Mouse (Mus musculus) stomach, embryonic 16.5 days (tissue): Measurements from ENCODE around the gene Ruvbl1. TPM values are rescaled to one million over a fixed set of nuclear protein-coding genes. Genes with fewer than 3 reads are reported as not detected.
A peak's percentile ranks its signal among the peaks of the same experiment; 100 is the strongest.

Experiments
- ATAC-seq: fragments of 200-750 bp; cut with Nextera tagmentation; 2 replicates; pipeline ENCODE4 v1.8.0; 2017; ENCODE audit warnings: moderate number of reproducible peaks, moderate TSS enrichment; ENCODE audit not compliant: insufficient read depth, low FRiP score
- H3K27ac ChIP-seq: fragments of 300-500 bp; sonication (generic); 2 replicates; pipeline ENCODE4 v1.5.1; 2014; ENCODE audit warnings: low read length
- H3K27me3 ChIP-seq: fragments of 300-500 bp; sonication (generic); 2 replicates; pipeline ENCODE4 v1.6.1; 2014; ENCODE audit warnings: low read length, control low read depth, mixed read lengths; ENCODE audit not compliant: control insufficient read depth, insufficient read depth
- H3K36me3 ChIP-seq: fragments of 300-500 bp; sonication (generic); 2 replicates; pipeline ENCODE4 v1.6.1; 2014; ENCODE audit warnings: low read length; ENCODE audit not compliant: control insufficient read depth, insufficient read depth
- H3K4me1 ChIP-seq: fragments of 300-500 bp; sonication (generic); 2 replicates; pipeline ENCODE4 v1.6.1; 2014; ENCODE audit warnings: low read length, control low read depth, mixed read lengths; ENCODE audit not compliant: control insufficient read depth, insufficient read depth
- H3K4me2 ChIP-seq: fragments of 300-500 bp; sonication (generic); 2 replicates; pipeline ENCODE4 v1.6.1; 2014; ENCODE audit warnings: low read depth, low read length, mixed read lengths
- H3K4me3 ChIP-seq: fragments of 300-500 bp; sonication (generic); replicated peaks from 2 replicates; pipeline ENCODE4 v1.5.1; 2014; ENCODE audit warnings: mild to moderate bottlenecking, low read length
- H3K9ac ChIP-seq: fragments of 300-500 bp; sonication (generic); 2 replicates; pipeline ENCODE4 v1.6.1; 2014; ENCODE audit warnings: low read length
- H3K9me3 ChIP-seq: fragments of 300-500 bp; sonication (generic); replicated peaks from 2 replicates; pipeline ENCODE4 v1.6.1; 2016; ENCODE audit warnings: low read length, control low read depth; ENCODE audit not compliant: control insufficient read depth
- WGBS: fragments of 180-500 bp; shearing (Covaris S2); extraction: QIAGEN DNeasy Blood & Tissue Kit; methylation state at CpG from one replicate; pipeline ENCODE4 v1.1.7; 2014; 5-methylcytosine and 5-hydroxymethylcytosine counted together
- polyA plus RNA-seq: library from polyadenylated mRNA; unstranded; fragments of >200 nt; fragmentation: Nextera tagmentation; extraction: Ambion mirVana; gene quantifications from 2 replicates; pipeline ENCODE4 v1.2.1, GENCODE M21; 2015

Gene Ruvbl1
- polyA plus RNA-seq, 1 experiment from 2014 or later, result 97.9 TPM

DNA sequence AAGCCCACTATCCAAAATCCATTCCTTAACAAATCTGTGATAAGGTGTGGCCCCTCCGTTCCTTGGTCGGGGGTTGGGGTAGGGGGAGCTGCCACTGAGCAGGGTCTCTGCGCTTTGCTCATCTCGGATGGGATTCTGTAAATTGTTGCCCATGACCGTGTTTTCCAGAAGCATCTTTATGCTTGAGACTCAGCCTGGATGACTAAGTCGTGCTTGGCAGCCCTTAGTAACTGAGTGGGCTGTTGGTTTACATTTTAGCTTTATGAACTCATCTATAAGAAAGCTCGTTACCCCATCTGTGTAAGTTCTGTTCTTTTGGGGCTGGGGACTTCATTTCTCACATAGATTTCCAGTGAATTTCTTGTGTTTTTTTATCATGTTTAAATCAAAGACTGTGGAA, 23.8 kb downstream of the Ruvbl1 start:
- Histone ChIP-seq H3K4me2 (no peak overlapping the region), H3K4me3 (no peak overlapping the region), H3K27ac (no peak overlapping the region), H3K9me3 (no peaks in the 10 kb centered on the region), H3K9ac (no peak overlapping the region), H3K36me3 (peaks cover 18% of the 10 kb centered on the region), H3K27me3 (no peaks in the 10 kb centered on the region), H3K4me1 (0 out of 2 replicates have a peak, but pooled peaks cover 3% of the 10 kb centered on the region)
- no peak for ATAC-seq
- 83% methylated on average over 7 of the region's 7 CpGs for WGBS

DNA sequence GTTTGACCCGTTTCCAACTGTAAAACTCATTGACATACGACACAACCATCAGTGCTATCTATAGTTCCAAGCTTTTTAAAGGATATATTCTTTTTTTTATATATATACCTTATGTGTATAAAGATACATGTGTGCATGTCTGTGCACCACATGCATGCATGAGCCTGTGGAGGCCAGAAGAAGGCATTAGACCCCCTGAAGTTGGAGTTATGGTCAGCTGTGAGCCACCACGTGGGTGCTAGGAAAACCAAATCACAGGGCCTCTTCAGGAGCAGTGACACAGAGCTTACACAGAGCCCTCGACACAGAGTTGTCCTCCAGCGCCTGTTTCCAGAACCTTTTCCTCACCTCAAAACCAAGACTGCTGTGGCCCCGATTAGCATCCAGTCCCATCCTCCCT, 24.6 kb downstream of the Ruvbl1 start:
- Histone ChIP-seq H3K4me2 (no peak overlapping the region), H3K4me3 (no peak overlapping the region), H3K36me3 (0 out of 2 replicates have a peak, but pooled peaks cover 10% of the 10 kb centered on the region), H3K4me1 (0 out of 2 replicates have a peak, but pooled peaks cover 3% of the 10 kb centered on the region), H3K9me3 (no peaks in the 10 kb centered on the region), H3K27ac (no peak overlapping the region), H3K9ac (no peak overlapping the region), H3K27me3 (no peaks in the 10 kb centered on the region)
- no peak for ATAC-seq
- WGBS, result 87% methylated on average over 6 of the region's 6 CpGs

DNA sequence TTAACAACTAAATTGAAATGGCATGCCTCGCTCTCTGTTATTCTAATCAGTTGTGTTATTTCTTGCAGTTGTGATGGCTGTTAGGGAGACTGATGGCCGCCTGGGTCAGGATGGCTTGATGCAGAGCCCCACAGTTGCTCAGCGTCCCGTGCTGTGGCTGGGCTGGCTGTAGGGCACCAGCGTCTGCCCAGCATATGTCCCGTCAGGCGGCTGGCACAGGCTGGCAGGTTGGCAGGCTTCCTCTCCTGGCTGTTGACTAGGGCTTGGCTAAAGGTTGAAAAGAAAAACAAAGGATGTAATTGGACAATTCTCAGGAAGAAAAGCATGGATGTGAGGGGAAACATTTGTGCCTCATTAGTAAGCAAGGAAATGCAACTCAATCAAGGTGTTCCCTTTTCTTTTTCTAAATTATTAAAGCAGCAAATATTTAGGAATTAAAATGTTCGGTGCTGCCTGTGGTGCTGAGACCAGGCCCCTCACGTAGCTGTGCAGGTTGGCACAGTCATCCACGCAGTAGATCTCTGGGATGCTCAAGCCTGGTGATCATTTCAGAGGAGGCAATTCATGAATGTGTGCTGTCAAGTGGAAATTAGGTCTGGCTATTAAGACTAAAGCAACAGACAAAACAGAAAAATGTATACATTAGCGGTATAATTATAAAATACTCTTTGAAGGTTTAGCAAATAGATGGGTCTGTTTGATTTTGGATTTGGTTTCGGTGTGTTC, 25.6 kb downstream of the Ruvbl1 start:
- no peak overlapping the region for H3K27ac ChIP-seq
- no peaks in the 10 kb centered on the region for H3K4me1 ChIP-seq
- H3K27me3 ChIP-seq, result no peaks in the 10 kb centered on the region
- no peak overlapping the region for H3K4me2 ChIP-seq
- no peak overlapping the region for H3K4me3 ChIP-seq
- H3K9me3 ChIP-seq, result no peaks in the 10 kb centered on the region
- H3K9ac ChIP-seq, result no peak overlapping the region
- H3K36me3 ChIP-seq, result 0 out of 2 replicates have a peak, but pooled peaks cover 5% of the 10 kb centered on the region
- WGBS, result 88% methylated on average over 12 of the region's 12 CpGs
- no peak for ATAC-seq

GRCm38 (mm10) chr6:88493712-88494111, 28.5 kb downstream of the Ruvbl1 start:
- Histone ChIP-seq H3K36me3 (0 out of 2 replicates have a peak, but pooled peaks cover 9% of the 10 kb centered on the region), H3K4me3 (no peak overlapping the region), H3K9me3 (no peaks in the 10 kb centered on the region), H3K27me3 (no peaks in the 10 kb centered on the region), H3K27ac (no peak overlapping the region), H3K4me2 (no peak overlapping the region), H3K9ac (no peak overlapping the region), H3K4me1 (no peaks in the 10 kb centered on the region)
- no peak for ATAC-seq
- WGBS, result 83% methylated on average over 6 of the region's 6 CpGs

DNA sequence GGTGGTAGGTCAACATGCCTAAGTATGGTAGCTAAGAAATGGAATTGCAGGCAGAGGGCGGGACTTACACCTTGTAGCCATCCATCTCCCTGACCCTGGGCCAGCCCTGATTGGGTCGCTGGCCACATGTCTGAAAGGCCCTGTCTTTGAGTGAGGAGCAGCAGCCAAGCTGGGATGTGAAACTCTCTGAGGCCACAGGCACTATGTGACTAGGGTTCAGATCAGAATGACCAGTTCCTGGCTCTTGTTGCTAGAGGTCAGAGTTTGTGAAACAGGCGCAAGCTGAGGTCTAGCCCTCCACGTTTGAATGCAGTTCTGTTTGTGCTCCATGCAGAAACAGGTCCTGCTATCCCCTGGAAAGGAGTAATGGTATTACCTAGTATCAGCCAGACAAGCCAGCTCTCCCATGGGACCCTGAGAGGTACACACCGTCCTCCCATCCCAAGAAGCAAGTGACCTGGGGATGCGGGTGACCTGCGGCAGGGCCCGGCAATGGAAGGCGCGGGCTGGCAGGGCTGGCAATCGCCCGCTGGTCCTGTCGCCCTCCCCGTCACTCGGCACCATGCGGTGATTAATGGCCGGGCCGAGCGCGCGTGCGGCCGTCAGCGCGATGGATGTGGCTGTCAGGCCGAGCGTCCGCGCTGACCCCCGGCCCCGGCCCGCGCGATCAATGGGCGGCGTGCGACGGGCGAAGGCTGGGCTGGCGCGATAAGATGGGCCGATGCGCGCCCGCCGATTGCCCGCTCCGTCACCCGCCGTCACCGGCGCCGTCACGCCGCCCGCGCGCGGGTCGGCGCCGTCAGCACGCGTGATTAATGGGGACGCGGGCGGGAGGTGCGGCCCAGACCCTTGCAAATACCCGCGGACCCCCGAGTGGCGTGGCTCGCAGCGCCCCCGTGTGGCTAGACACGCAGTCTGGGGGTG, 34.5 kb downstream of the Ruvbl1 start:
- peak; percentile 72 for ATAC-seq
- H3K4me2 ChIP-seq, result peak overlapping the region; percentile 96
- H3K9me3 ChIP-seq, result no peaks in the 10 kb centered on the region
- H3K4me3 ChIP-seq, result peak overlapping the region; percentile 62
- H3K27ac ChIP-seq, result no peak overlapping the region
- peaks cover 28% of the 10 kb centered on the region for H3K36me3 ChIP-seq
- peak overlapping the region; percentile 78 for H3K9ac ChIP-seq
- no peaks in the 10 kb centered on the region for H3K27me3 ChIP-seq
- WGBS, result 3% methylated on average over 76 of the region's 76 CpGs
- H3K4me1 ChIP-seq, result peaks cover 6% of the 10 kb centered on the region; the same call in 1 of the 2 replicates

- 0 out of 2 replicates have a peak, but pooled peaks have one; percentile 3 for ATAC-seq
- Histone ChIP-seq H3K4me2 (peak overlapping the region; percentile 96), H3K4me3 (peak overlapping the region; percentile 62), H3K4me1 (peaks cover 6% of the 10 kb centered on the region; the same call in 1 of the 2 replicates), H3K36me3 (peaks cover 34% of the 10 kb centered on the region), H3K9ac (peak overlapping the region; percentile 78), H3K9me3 (no peaks in the 10 kb centered on the region), H3K27ac (no peak overlapping the region), H3K27me3 (no peaks in the 10 kb centered on the region)
- WGBS, result 6% methylated on average over 3 of the region's 3 CpGs
These were observed 35.2 kb downstream of the Ruvbl1 start for GRCm38 (mm10) chr6:88500405-88500767.

- H3K27me3 ChIP-seq, result no peaks in the 10 kb centered on the region
- no peak overlapping the region for H3K4me2 ChIP-seq
- no peak overlapping the region for H3K9ac ChIP-seq
- peaks cover 47% of the 10 kb centered on the region for H3K36me3 ChIP-seq
- H3K9me3 ChIP-seq, result no peaks in the 10 kb centered on the region
- H3K27ac ChIP-seq, result no peak overlapping the region
- 67% methylated on average over 13 of the region's 13 CpGs for WGBS
- no peak for ATAC-seq
- H3K4me3 ChIP-seq, result no peak overlapping the region
- H3K4me1 ChIP-seq, result peaks cover 6% of the 10 kb centered on the region; the same call in 1 of the 2 replicates
These were observed 37.1 kb downstream of the Ruvbl1 start for GRCm38 (mm10) chr6:88502030-88502970.

- Histone ChIP-seq H3K4me1 (peaks cover 6% of the 10 kb centered on the region; the same call in 1 of the 2 replicates), H3K4me2 (no peak overlapping the region), H3K9ac (no peak overlapping the region), H3K27ac (no peak overlapping the region), H3K4me3 (no peak overlapping the region), H3K9me3 (no peaks in the 10 kb centered on the region), H3K27me3 (no peaks in the 10 kb centered on the region), H3K36me3 (peaks cover 43% of the 10 kb centered on the region)
- WGBS, result 85% methylated on average over 4 of the region's 4 CpGs
- ATAC-seq, result no peak; the same call in 1 of the 2 replicates
These were observed 37.8 kb downstream of the Ruvbl1 start for GRCm38 (mm10) chr6:88503044-88503443.
